Mouse (Mus musculus): ENCODE measurements around the gene Slc2a3. TPM values are rescaled to one million over a fixed set of nuclear protein-coding genes. Genes with fewer than 3 reads are reported as not detected.
A peak's percentile ranks its signal among the peaks of the same experiment; 100 is the strongest.

Slc2a3 gene
- polyA plus RNA-seq, 1 experiment from 2014 or later = 8.4 TPM

DNA sequence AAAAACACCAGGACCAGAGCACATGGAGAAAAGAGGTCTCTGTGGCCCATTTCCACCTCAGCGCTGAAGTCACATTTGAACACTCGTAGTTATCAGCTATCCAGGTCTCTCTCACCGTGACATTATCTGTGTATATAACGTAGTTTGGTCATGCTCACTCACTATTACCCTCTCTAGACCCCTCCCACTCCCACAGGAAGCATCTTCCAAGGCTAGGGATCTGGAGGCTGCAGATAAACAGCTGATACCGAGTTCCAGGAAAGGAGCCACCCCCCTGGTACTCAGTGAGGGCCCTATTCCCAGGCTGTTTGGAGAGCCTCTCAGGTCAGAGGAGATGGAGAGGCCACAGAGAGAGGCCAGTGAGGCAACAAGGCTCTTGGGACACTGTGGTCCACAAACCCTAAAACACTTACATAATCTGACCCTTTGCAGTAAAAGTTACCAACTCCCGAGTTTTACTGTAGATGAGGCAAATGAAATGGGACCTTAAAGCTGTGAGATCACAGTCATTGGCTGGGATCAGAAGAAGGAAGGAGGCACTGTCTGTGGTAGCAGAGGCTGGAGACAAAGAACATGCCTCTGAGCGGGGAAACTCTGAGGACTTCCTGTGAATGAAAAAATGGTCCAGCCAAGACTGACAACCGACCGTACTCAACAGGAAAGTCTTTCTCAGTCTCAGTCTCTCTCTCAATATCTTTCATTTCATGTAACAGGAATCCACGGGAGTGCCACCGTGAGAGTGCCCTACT, 38.3 kb downstream of the Slc2a3 start:
- 51% methylated on average over 11 of the region's 11 CpGs for WGBS
- 0 out of 2 replicates have a peak, but pooled peaks cover 3% of the 10 kb centered on the region for H3K27me3 ChIP-seq
- H3K36me3 ChIP-seq = no peaks in the 10 kb centered on the region
- peaks cover 19% of the 10 kb centered on the region for H3K4me1 ChIP-seq (replicated peaks)
- no peaks in the 10 kb centered on the region for H3K9me3 ChIP-seq (replicated peaks)
- no peak overlapping the region for H3K9ac ChIP-seq
- H3K4me2 ChIP-seq = no peak overlapping the region
- no peak overlapping the region for H3K4me3 ChIP-seq
- ATAC-seq (replicated peaks; ENCODE audit: insufficient number of reproducible peaks, insufficient read depth, low FRiP score, low read depth) = no peak
- no peak overlapping the region for H3K27ac ChIP-seq

DNA sequence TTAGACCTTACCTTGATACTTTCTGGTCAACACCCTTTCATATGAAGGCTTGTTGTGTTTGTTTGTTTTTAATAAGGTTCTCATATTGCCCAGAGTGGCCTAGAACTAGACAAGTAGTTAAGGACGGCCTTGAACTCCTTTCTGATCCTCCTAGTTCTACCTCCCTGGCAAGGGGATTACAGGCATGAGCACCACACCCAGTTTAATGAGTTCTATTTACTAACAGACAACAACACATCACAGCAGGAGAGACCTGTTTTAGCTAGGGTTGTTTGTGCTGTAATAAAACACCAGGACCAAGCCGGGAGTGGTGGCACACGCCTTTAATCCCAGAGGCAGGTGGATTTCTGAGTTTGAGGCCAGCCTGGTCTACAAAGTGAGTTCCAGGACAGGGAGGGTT, 39.0 kb downstream of the Slc2a3 start:
- 85% methylated on average over 3 of the region's 3 CpGs for WGBS

DNA sequence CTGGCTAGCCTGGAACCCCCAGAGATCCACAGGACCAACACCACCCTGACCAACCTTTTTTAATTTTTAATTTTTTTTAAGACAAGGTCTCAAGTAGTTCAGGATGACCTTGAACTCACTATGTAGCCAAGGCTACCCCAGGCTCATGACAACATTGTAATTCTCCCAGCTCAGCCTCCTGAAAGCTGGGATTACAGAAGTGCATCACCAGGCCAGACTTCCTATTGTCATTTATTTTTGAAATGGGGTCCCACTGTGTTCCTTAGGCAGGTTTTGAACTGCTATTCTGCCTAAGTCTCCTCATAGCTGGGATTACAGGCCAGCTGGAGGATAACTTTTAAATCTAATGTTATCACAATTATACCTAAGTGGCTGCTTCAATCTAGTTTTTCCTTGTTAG, 39.5 kb downstream of the Slc2a3 start:
- H3K9me3 ChIP-seq (replicated peaks) = no peaks in the 10 kb centered on the region
- H3K4me1 ChIP-seq (replicated peaks) = peaks cover 19% of the 10 kb centered on the region
- H3K27me3 ChIP-seq = 0 out of 2 replicates have a peak, but pooled peaks cover 3% of the 10 kb centered on the region
- no peak overlapping the region for H3K9ac ChIP-seq
- H3K4me2 ChIP-seq = no peak overlapping the region
- no peak overlapping the region for H3K4me3 ChIP-seq
- H3K36me3 ChIP-seq = no peaks in the 10 kb centered on the region
- no peak overlapping the region for H3K27ac ChIP-seq
- ATAC-seq (replicated peaks; ENCODE audit: insufficient number of reproducible peaks, insufficient read depth, low FRiP score, low read depth) = no peak

More for the DNA sequence above, 39.0 kb downstream of the Slc2a3 start:
- ATAC-seq (replicated peaks; ENCODE audit: insufficient number of reproducible peaks, insufficient read depth, low FRiP score, low read depth) = no peak
- Histone ChIP-seq H3K27me3 (0 out of 2 replicates have a peak, but pooled peaks cover 3% of the 10 kb centered on the region), H3K9me3 (replicated peaks) (no peaks in the 10 kb centered on the region), H3K9ac (no peak overlapping the region), H3K27ac (no peak overlapping the region), H3K36me3 (no peaks in the 10 kb centered on the region), H3K4me3 (no peak overlapping the region), H3K4me2 (no peak overlapping the region), H3K4me1 (replicated peaks) (peaks cover 19% of the 10 kb centered on the region)

DNA sequence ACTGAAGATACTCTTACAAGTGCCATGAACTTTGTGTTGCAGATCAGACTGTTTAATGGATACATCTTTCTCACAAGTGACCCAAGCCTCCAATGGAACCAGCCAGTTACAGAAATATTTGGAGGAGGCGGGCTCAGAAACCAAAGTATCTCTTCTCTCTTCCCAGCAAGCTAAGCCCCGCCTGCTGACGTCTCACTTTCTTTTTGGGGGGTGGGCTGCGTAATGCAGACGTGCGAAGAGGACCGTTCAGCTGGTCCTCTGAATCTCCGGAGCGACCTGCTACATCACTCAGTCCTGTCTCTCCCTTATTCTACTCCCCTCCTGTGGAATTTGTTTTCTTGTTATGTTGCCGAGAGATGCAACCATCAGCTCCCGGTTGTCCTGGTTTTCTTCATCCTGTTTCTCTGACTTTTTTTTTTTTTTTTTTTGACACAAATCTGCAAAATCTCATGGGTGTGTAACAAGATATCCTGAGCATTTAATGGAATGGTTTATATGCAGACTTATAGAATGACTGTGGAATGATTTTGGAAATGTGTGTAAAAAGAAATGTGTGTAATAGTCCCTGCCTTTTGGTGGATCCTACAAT, 40.3 kb downstream of the Slc2a3 start:
- no peaks in the 10 kb centered on the region for H3K9me3 ChIP-seq (replicated peaks)
- H3K9ac ChIP-seq = no peak overlapping the region
- H3K27me3 ChIP-seq = 0 out of 2 replicates have a peak, but pooled peaks cover 3% of the 10 kb centered on the region
- peaks cover 19% of the 10 kb centered on the region for H3K4me1 ChIP-seq (replicated peaks)
- H3K4me2 ChIP-seq = peak overlapping the region; percentile 63
- no peak overlapping the region for H3K27ac ChIP-seq
- ATAC-seq (replicated peaks; ENCODE audit: insufficient number of reproducible peaks, insufficient read depth, low FRiP score, low read depth) = no peak
- H3K36me3 ChIP-seq = no peaks in the 10 kb centered on the region
- WGBS = 2% methylated on average over 11 of the region's 11 CpGs
- H3K4me3 ChIP-seq = peak overlapping the region; percentile 56

DNA sequence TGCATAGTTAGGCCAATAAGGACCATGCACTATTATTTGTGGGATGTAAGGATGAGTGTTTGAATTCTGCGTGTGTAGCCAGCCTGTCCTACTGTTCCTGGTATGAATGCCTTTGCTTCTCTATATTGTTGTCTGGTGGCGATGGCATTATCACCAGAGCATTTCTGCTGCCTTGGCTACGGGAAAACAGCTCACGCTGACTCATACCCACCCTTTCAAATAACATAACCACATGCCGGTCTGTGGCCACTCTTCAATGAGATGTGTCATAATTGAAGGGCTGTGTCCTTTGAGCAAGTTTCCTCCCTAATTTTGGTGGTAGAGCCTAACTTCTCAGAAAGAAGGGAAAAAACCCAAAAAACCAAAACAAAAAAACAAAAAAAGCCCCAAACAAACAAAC, 42.7 kb downstream of the Slc2a3 start:
- 0 out of 2 replicates have a peak, but pooled peaks cover 5% of the 10 kb centered on the region for H3K4me1 ChIP-seq (replicated peaks)
- no peaks in the 10 kb centered on the region for H3K9me3 ChIP-seq (replicated peaks)
- H3K4me3 ChIP-seq = no peak overlapping the region
- ATAC-seq (replicated peaks; ENCODE audit: insufficient number of reproducible peaks, insufficient read depth, low FRiP score, low read depth) = no peak
- H3K27ac ChIP-seq = no peak overlapping the region
- 56% methylated on average over 5 of the region's 5 CpGs for WGBS
- no peak overlapping the region for H3K4me2 ChIP-seq
- H3K27me3 ChIP-seq = 0 out of 2 replicates have a peak, but pooled peaks cover 3% of the 10 kb centered on the region
- no peak overlapping the region for H3K9ac ChIP-seq
- H3K36me3 ChIP-seq = no peaks in the 10 kb centered on the region

DNA sequence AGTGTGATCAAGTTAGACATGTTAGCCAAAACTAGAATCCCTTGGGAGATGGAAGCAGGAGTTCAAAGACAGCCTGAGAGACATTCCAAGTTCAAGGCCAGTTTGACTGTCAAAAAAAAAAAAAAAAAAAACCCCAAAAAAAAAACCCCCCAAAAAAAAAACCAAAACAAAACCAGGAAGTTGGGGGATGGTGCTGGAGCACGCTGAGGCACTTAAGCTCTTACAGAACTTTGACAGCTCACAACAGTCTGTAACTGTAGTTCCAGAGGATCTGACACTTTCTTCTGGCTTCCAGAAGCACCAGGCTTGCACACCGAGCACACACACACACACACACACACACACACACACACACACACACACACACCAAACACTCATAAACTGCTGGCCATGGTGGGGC, 45.5 kb downstream of the Slc2a3 start:
- no peak for ATAC-seq (replicated peaks; ENCODE audit: insufficient number of reproducible peaks, insufficient read depth, low FRiP score, low read depth)
- Histone ChIP-seq H3K4me3 (no peak overlapping the region), H3K27me3 (no peaks in the 10 kb centered on the region), H3K4me1 (replicated peaks) (0 out of 2 replicates have a peak, but pooled peaks cover 5% of the 10 kb centered on the region), H3K36me3 (no peaks in the 10 kb centered on the region), H3K27ac (no peak overlapping the region), H3K9ac (no peak overlapping the region), H3K9me3 (replicated peaks) (no peaks in the 10 kb centered on the region), H3K4me2 (no peak overlapping the region)
- WGBS = 32% methylated on average over 2 of the region's 2 CpGs

DNA sequence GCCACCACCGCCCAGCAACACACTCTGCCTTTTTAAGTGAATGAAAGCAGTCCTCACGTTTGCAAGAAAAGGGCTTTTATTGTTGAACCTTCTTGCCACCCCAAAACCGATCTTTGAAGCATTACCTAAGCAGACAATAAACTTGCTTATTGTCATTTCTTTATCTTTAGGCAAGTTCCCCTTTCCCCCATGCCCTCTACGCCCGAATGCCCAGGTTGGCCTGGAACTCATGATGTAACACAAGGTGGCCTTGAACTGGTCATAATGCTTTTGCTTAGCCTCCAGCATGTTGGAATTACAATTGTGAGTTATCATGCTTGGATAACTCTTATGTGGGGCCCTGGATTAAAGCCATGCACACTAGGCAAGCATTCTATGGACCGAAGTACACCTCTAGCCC, 50.9 kb downstream of the Slc2a3 start:
- WGBS = 78% methylated on average over 6 of the region's 6 CpGs
- ATAC-seq (replicated peaks; ENCODE audit: insufficient number of reproducible peaks, insufficient read depth, low FRiP score, low read depth) = no peak

DNA sequence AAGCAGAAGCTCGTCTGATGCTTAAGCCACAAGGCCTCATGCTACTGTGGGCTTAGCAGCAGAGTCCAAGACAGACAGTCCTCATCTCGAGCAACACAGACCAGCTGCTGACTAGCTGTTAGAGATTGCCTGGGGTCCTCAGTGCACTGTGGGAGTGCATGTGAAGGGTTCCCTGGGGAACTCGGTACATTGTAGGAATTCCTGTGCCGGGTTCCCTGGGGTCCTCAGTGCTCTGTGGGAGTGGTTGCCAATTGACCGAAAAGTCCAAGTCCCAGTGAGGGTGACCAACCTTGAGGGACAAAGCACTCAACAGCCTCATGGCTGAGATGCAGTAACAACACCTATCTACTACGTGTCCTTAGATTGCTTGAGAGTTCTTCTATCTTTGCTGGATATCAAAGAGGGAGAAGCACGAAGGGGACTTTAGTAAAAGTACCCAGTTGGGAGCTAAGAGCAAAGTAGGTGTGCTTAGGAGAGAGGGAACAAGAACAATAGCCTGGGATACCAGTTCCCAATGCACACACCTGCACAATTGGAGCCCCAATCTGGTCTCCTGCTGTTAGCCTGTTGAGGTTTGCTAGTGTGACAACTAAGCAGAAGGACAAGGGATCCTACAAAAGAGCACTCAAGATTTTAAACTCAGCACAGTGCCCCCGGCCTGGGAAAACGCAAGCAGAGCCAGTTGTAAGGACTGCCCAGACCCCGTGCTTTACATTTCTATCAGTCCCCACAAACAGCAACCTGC, 56.8 kb downstream of the Slc2a3 start:
- no peak overlapping the region for H3K27ac ChIP-seq
- no peak for ATAC-seq (replicated peaks; ENCODE audit: insufficient number of reproducible peaks, insufficient read depth, low FRiP score, low read depth)
- H3K36me3 ChIP-seq = no peaks in the 10 kb centered on the region
- H3K4me3 ChIP-seq = no peak overlapping the region
- H3K9ac ChIP-seq = no peak overlapping the region
- H3K4me2 ChIP-seq = no peak overlapping the region
- no peaks in the 10 kb centered on the region for H3K9me3 ChIP-seq (replicated peaks)
- H3K27me3 ChIP-seq = peaks cover 20% of the 10 kb centered on the region
- peaks cover 12% of the 10 kb centered on the region for H3K4me1 ChIP-seq (replicated peaks)
- WGBS = 50% methylated on average over 10 of the region's 10 CpGs

More for the DNA sequence above, 50.9 kb downstream of the Slc2a3 start:
- no peaks in the 10 kb centered on the region for H3K36me3 ChIP-seq
- H3K27me3 ChIP-seq = no peaks in the 10 kb centered on the region
- H3K4me2 ChIP-seq = no peak overlapping the region
- H3K9ac ChIP-seq = no peak overlapping the region
- H3K4me1 ChIP-seq (replicated peaks) = no peaks in the 10 kb centered on the region
- H3K4me3 ChIP-seq = no peak overlapping the region
- no peak overlapping the region for H3K27ac ChIP-seq
- no peaks in the 10 kb centered on the region for H3K9me3 ChIP-seq (replicated peaks)

DNA sequence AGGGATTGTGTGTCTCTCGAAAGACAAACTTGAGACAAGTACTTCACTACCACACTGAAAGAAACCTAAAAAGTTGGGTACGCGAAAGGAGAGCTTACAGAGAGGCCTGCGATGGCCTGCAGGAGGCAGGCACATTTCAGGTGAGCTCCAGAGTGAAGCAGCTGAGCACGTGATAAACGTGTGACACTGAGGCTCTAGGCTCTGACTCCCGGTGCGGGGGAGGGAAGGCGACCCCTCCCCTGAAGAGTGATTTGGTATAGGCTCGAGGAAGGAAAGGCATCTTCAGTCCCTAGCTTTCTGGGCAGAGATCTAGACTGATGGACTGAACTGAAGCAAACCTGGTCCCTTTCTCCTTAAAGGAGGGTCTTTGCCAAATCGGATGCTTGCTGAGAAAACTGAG, 58.1 kb downstream of the Slc2a3 start:
- no peaks in the 10 kb centered on the region for H3K9me3 ChIP-seq (replicated peaks)
- no peak overlapping the region for H3K4me2 ChIP-seq
- no peak for ATAC-seq (replicated peaks; ENCODE audit: insufficient number of reproducible peaks, insufficient read depth, low FRiP score, low read depth)
- WGBS = 30% methylated on average over 11 of the region's 11 CpGs
- H3K27ac ChIP-seq = no peak overlapping the region
- H3K4me1 ChIP-seq (replicated peaks) = peaks cover 12% of the 10 kb centered on the region
- peaks cover 20% of the 10 kb centered on the region for H3K27me3 ChIP-seq
- no peak overlapping the region for H3K9ac ChIP-seq
- no peaks in the 10 kb centered on the region for H3K36me3 ChIP-seq
- no peak overlapping the region for H3K4me3 ChIP-seq

DNA sequence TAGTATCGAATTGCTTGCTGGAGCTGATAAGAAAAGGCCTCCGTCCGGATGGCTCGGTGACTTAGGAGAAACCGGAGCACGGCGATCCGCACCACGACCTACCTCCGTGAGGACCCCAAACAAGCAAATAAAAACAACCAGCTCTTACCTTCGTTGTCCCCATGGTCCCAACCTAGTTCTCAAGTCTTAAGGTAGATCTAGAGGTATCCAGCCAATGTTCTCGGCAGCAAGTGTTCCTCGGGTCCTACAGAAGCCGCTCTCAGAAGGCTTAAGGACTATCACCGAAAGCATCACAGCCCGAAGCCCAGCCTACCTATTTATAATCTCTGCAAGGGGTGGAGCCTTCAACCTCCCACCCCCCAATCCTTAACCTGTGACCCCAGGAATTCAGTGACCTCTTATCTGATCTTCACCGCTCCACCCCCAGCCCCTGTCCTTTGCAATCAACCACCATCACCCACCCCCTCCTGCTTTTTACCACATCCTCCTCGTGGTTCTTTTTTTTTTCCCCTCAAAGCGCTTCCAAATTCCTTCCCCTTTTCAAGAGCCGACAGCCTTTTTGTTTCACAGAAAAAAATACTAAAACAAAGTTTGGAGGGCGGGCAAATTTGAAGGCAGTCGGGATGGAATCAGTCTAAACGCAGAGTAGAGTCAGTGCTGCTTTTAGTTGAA, 59.1 kb downstream of the Slc2a3 start:
- Histone ChIP-seq H3K4me1 (replicated peaks) (peaks cover 12% of the 10 kb centered on the region), H3K4me3 (peak overlapping the region; percentile 59), H3K27me3 (peaks cover 20% of the 10 kb centered on the region), H3K9me3 (replicated peaks) (no peaks in the 10 kb centered on the region), H3K27ac (no peak overlapping the region), H3K9ac (peak overlapping the region; percentile 49), H3K4me2 (peak overlapping the region; percentile 88), H3K36me3 (no peaks in the 10 kb centered on the region)
- WGBS = 2% methylated on average over 23 of the region's 23 CpGs
- ATAC-seq (replicated peaks; ENCODE audit: insufficient number of reproducible peaks, insufficient read depth, low FRiP score, low read depth) = peak; percentile 52; the same call in 1 of the 2 replicates
